Mouse (Mus musculus) midbrain, embryonic 11.5 days (tissue): ENCODE measurements at regions not wholly inside any gene's neighbourhood (a gene's known extent, or its start where the extent isn't known, plus 50 kb on each side); places are given as distances from the start of the nearest gene placed in this dataset.

Experiments
- ATAC-seq: fragments of 200-750 bp; cut with Nextera tagmentation; 2 replicates; pipeline ENCODE4 v1.8.0; 2017; ENCODE audit warnings: moderate TSS enrichment, moderate library complexity; ENCODE audit not compliant: low FRiP score
- DNase-seq: peaks from one replicate; pipeline ENCODE4 v3.0.0; 2015; ENCODE audit warnings: low spot score; ENCODE audit errors: missing footprints
- H3K27ac ChIP-seq: fragments of 300-500 bp; sonication (generic); 2 replicates; pipeline ENCODE4 v1.5.1; 2014; ENCODE audit warnings: low read depth, low read length
- H3K27me3 ChIP-seq: fragments of 300-500 bp; sonication (generic); 2 replicates; pipeline ENCODE4 v1.6.1; 2014; ENCODE audit warnings: mild to moderate bottlenecking, low read length, moderate library complexity, mixed read lengths; ENCODE audit not compliant: control insufficient read depth, insufficient read depth
- H3K36me3 ChIP-seq: fragments of 300-500 bp; sonication (generic); 2 replicates; pipeline ENCODE4 v1.6.1; 2014; ENCODE audit warnings: mild to moderate bottlenecking, low read length, moderate library complexity, mixed read lengths; ENCODE audit not compliant: control insufficient read depth, insufficient read depth
- H3K4me1 ChIP-seq: fragments of 300-500 bp; sonication (generic); 2 replicates; pipeline ENCODE4 v1.6.1; 2014; ENCODE audit warnings: low read length; ENCODE audit not compliant: control insufficient read depth, insufficient read depth
- H3K4me2 ChIP-seq: fragments of 300-500 bp; sonication (generic); 2 replicates; pipeline ENCODE4 v1.6.1; 2014; ENCODE audit warnings: mild to moderate bottlenecking, moderate library complexity
- H3K4me3 ChIP-seq: fragments of 300-500 bp; sonication (generic); 2 replicates; pipeline ENCODE4 v1.5.1; 2014; ENCODE audit warnings: low read depth, low read length
- H3K9ac ChIP-seq: fragments of 300-500 bp; sonication (generic); 2 replicates; pipeline ENCODE4 v1.6.1; 2014; ENCODE audit warnings: low read length
- H3K9me3 ChIP-seq: fragments of 300-500 bp; sonication (generic); 2 replicates; pipeline ENCODE4 v1.6.1; 2016; ENCODE audit warnings: low read length; ENCODE audit not compliant: control insufficient read depth
- whole genome bisulfite sequencing: fragments of 180-500 bp; shearing (Covaris S2); extraction: QIAGEN DNeasy Blood & Tissue Kit; methylation state at CpG from one replicate; pipeline ENCODE4 v1.1.7; 2014; 5-methylcytosine and 5-hydroxymethylcytosine counted together

- H3K36me3 ChIP-seq = no peaks in the 10 kb centered on the region
- H3K27ac ChIP-seq = no peak overlapping the region
- no peak overlapping the region for H3K4me3 ChIP-seq
- H3K4me1 ChIP-seq = no peaks in the 10 kb centered on the region
- H3K9ac ChIP-seq = no peak overlapping the region
- 89% methylated on average over 10 of the region's 10 CpGs for WGBS
- no peak for ATAC-seq
- no peak overlapping the region for H3K4me2 ChIP-seq
- DNase-seq = no peak
- H3K27me3 ChIP-seq = no peaks in the 10 kb centered on the region
- H3K9me3 ChIP-seq = no peaks in the 10 kb centered on the region
Observed at GRCm38 (mm10) chr2:178958829-178959228, 483.4 kb upstream of the Cdh4 start.

- no peak overlapping the region for H3K27ac ChIP-seq
- no peak overlapping the region for H3K4me3 ChIP-seq
- H3K4me1 ChIP-seq = no peaks in the 10 kb centered on the region
- ATAC-seq = no peak
- no peak for DNase-seq
- H3K27me3 ChIP-seq = no peaks in the 10 kb centered on the region
- no peak overlapping the region for H3K4me2 ChIP-seq
- no peaks in the 10 kb centered on the region for H3K9me3 ChIP-seq
- H3K9ac ChIP-seq = no peak overlapping the region
- H3K36me3 ChIP-seq = no peaks in the 10 kb centered on the region
- 70% methylated on average over 6 of the region's 6 CpGs for WGBS
Observed at GRCm38 (mm10) chr2:178959603-178960002, 482.6 kb upstream of the Cdh4 start.

DNA sequence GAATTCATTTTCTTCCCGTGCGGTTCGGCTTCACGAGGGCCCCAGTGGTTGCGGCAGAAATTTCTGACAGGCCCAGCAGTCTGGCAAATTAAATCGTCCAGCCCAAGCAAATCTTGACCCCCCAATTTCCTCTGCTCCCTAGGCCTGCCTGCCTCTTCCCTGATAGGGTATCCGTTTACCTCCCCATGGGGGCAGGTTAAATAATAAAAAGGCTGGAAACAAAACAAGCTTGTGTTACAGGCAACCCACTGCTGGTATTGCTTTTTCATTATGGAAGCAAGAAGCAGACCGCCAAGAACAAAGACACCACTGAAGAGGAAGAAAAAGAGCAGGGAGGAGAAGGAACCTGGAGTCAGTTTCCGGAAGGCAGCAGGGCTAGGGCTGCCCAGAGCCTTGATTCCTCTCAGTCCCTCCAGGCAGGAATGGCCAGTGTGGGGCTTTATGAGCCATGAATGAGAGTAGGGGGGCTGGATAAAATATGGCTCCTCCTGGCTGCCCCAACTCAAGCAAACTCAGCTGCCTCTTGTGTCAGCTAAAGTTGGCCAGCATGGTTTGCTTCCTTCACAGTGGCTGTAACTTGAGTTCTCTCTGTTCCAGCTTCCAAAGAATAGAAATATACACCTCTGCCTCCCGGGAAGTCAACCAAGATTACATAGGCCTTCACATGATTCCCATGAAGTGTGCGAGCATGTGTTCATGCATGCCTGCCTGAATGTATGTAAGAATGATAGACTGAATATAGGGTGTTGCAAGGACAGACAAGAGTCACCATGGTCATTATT is 474.5 kb upstream of the Cdh4 start:
- H3K27ac ChIP-seq = no peak overlapping the region
- peak; percentile 82 for DNase-seq
- H3K36me3 ChIP-seq = no peaks in the 10 kb centered on the region
- H3K4me1 ChIP-seq = no peaks in the 10 kb centered on the region
- H3K4me3 ChIP-seq = no peak overlapping the region
- WGBS = 59% methylated on average over 11 of the region's 11 CpGs
- H3K9me3 ChIP-seq = no peaks in the 10 kb centered on the region
- H3K9ac ChIP-seq = no peak overlapping the region
- no peak overlapping the region for H3K4me2 ChIP-seq
- H3K27me3 ChIP-seq = no peaks in the 10 kb centered on the region
- ATAC-seq = no peak

GRCm38 (mm10) chr2:178969732-178970131 is 472.5 kb upstream of the Cdh4 start:
- H3K4me3 ChIP-seq = no peak overlapping the region
- no peak for ATAC-seq

GRCm38 (mm10) chr2:178975366-178975765 is 466.9 kb upstream of the Cdh4 start:
- no peak overlapping the region for H3K4me3 ChIP-seq
- H3K9me3 ChIP-seq = no peaks in the 10 kb centered on the region
- H3K9ac ChIP-seq = no peak overlapping the region
- ATAC-seq (no peak), DNase-seq (peak; percentile 73)
- H3K27me3 ChIP-seq = no peaks in the 10 kb centered on the region
- no peaks in the 10 kb centered on the region for H3K36me3 ChIP-seq
- no peaks in the 10 kb centered on the region for H3K4me1 ChIP-seq
- H3K4me2 ChIP-seq = no peak overlapping the region
- H3K27ac ChIP-seq = no peak overlapping the region
- 93% methylated on average over 4 of the region's 4 CpGs for WGBS

More at GRCm38 (mm10) chr2:178969732-178970131, 472.5 kb upstream of the Cdh4 start:
- no peaks in the 10 kb centered on the region for H3K9me3 ChIP-seq
- no peak overlapping the region for H3K9ac ChIP-seq
- no peak overlapping the region for H3K27ac ChIP-seq
- H3K27me3 ChIP-seq = no peaks in the 10 kb centered on the region
- 79% methylated on average over 10 of the region's 10 CpGs for WGBS
- H3K4me1 ChIP-seq = no peaks in the 10 kb centered on the region
- H3K4me2 ChIP-seq = no peak overlapping the region
- no peaks in the 10 kb centered on the region for H3K36me3 ChIP-seq
- DNase-seq = peak; percentile 80

DNA sequence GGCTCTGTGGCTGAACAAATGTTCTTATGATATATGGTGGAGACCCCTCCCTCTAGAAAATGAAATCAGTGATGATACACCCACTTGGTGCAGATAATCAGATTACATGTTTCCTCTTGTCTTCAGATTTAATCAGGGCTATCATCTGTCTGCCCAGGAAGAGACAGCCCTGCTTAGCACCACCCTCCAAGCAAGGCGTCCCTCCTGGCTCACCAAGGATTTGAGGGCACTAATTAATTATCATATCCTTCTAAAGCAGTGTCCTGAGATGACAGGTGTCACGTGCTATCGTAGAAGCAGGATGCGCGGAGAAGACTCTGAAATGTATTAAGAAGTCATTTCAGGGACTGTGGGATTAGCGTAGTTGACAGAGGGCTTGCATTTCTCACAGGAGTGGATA is 466.2 kb upstream of the Cdh4 start:
- Histone ChIP-seq H3K4me2 (no peak overlapping the region), H3K27ac (no peak overlapping the region), H3K4me1 (no peaks in the 10 kb centered on the region), H3K27me3 (no peaks in the 10 kb centered on the region), H3K4me3 (no peak overlapping the region), H3K36me3 (no peaks in the 10 kb centered on the region), H3K9ac (no peak overlapping the region), H3K9me3 (no peaks in the 10 kb centered on the region)
- no peak for DNase-seq
- ATAC-seq = no peak
- WGBS = 75% methylated on average over 6 of the region's 6 CpGs

DNA sequence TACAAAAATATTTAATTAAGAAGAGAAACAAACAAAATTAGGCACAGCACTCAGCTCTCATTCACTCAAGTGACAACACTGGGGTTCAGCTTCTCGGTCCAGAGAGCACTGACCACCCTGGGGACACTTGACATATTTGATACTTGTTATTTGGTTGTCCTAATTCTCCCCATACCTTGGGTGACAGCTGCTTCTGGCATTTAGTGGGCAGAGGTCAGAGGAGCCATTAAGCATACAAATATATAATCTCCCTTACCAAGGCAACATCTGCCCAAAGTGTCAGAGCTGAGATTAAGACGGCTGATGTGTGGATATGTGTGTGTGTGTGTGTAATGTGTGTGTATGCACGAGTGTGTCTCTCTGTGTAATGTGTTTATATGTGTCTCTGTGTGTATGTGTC is 465.7 kb upstream of the Cdh4 start:
- 66% methylated on average over 3 of the region's 3 CpGs for WGBS
- Histone ChIP-seq H3K27ac (no peak overlapping the region), H3K4me1 (no peaks in the 10 kb centered on the region), H3K4me2 (no peak overlapping the region), H3K9me3 (no peaks in the 10 kb centered on the region), H3K4me3 (no peak overlapping the region), H3K9ac (no peak overlapping the region), H3K27me3 (no peaks in the 10 kb centered on the region), H3K36me3 (no peaks in the 10 kb centered on the region)
- ATAC-seq (no peak), DNase-seq (peak; percentile 76)

DNA sequence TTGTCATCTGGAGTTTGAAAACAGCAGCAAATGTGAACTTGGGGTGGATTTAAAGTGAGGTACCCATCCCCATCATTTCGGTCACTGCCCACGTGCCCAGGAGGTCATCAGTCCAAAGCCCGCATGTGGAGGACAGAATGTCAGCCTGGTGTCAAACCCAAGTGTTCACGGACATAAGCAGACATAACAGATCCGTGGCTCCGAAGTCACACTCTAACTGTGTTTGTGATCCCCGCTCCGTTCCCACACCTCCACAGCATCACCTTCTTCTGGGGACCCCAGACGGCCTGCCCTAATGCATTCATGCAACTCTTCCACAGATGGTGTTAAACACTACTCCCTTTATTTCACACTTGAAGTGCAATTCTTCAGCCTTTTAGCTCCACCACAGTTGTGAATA is 462.8 kb upstream of the Cdh4 start:
- DNase-seq (no peak), ATAC-seq (no peak)
- no peak overlapping the region for H3K27ac ChIP-seq
- H3K9me3 ChIP-seq = no peaks in the 10 kb centered on the region
- no peak overlapping the region for H3K4me3 ChIP-seq
- H3K4me1 ChIP-seq = peaks cover 3% of the 10 kb centered on the region; the same call in 1 of the 2 replicates
- no peak overlapping the region for H3K4me2 ChIP-seq
- no peak overlapping the region for H3K9ac ChIP-seq
- no peaks in the 10 kb centered on the region for H3K36me3 ChIP-seq
- no peaks in the 10 kb centered on the region for H3K27me3 ChIP-seq
- WGBS = 89% methylated on average over 9 of the region's 9 CpGs

- H3K4me1 ChIP-seq = peaks cover 3% of the 10 kb centered on the region; the same call in 1 of the 2 replicates
- H3K27ac ChIP-seq = no peak overlapping the region
- H3K36me3 ChIP-seq = no peaks in the 10 kb centered on the region
- no peak overlapping the region for H3K4me3 ChIP-seq
- no peak for ATAC-seq
- no peaks in the 10 kb centered on the region for H3K9me3 ChIP-seq
- H3K4me2 ChIP-seq = no peak overlapping the region
- H3K27me3 ChIP-seq = no peaks in the 10 kb centered on the region
- WGBS = 40% methylated on average over 7 of the region's 7 CpGs
- DNase-seq = peak; percentile 82
- H3K9ac ChIP-seq = no peak overlapping the region
Observed at GRCm38 (mm10) chr2:178981736-178982502, 460.3 kb upstream of the Cdh4 start.
